Mouse (Mus musculus) gastrocnemius, adult 2 months (tissue): ENCODE measurements at regions not wholly inside any gene's neighbourhood (a gene's known extent, or its start where the extent isn't known, plus 50 kb on each side); places are given as distances from the start of the nearest gene placed in this dataset.
A peak's percentile ranks its signal among the peaks of the same experiment; 100 is the strongest.

Experiments used
- DNase-seq: peaks from one replicate; pipeline ENCODE4 v3.0.0; 2022
- H3K27ac ChIP-seq: fragments of 200-600 bp; 2 replicates; pipeline ENCODE4 v1.8.1; 2022; ENCODE audit warnings: mild to moderate bottlenecking
- H3K4me3 ChIP-seq: fragments of 200-600 bp; 2 replicates; pipeline ENCODE4 v1.8.1; 2022; ENCODE audit warnings: mild to moderate bottlenecking, moderate library complexity
- CTCF ChIP-seq: fragments of 200-600 bp; IDR thresholded peaks from 2 replicates; pipeline ENCODE4 v1.8.1; 2022; ENCODE audit warnings: antibody characterized with exemption, mild to moderate bottlenecking, moderate library complexity
- intact Hi-C: fragments of 180-260 bp; cut with DNase I; formaldehyde crosslinking; loops from one replicate; pipeline ENCODE4 v1.15.1; 2025

- peak overlapping the region; percentile 68 for H3K27ac ChIP-seq
These were observed 359.5 kb downstream of the 1700129C05Rik start for GRCm38 (mm10) chr14:58783201-58783600.

GRCm38 (mm10) chr14:58780306-58780705, 362.4 kb downstream of the 1700129C05Rik start:
- TF ChIP-seq CTCF: no peak
- intact Hi-C loops: loop anchor here (10.0 kb wide), 1 partner anchor 64 kb away; no protein-coding TSS in a partner anchor
- DNase-seq: no peak

More at GRCm38 (mm10) chr14:58783201-58783600, 359.5 kb downstream of the 1700129C05Rik start:
- no peak for TF ChIP-seq CTCF
- no peak overlapping the region for H3K4me3 ChIP-seq
- intact Hi-C loops: loop anchor here (10.0 kb wide), 1 partner anchor 62 kb away; no protein-coding TSS in a partner anchor
- DNase-seq: no peak

GRCm38 (mm10) chr14:58778675-58779074, 364.0 kb downstream of the 1700129C05Rik start:
- no peak overlapping the region for H3K27ac ChIP-seq

More at GRCm38 (mm10) chr14:58780306-58780705, 362.4 kb downstream of the 1700129C05Rik start:
- H3K27ac ChIP-seq: no peak overlapping the region
- no peak overlapping the region for H3K4me3 ChIP-seq

GRCm38 (mm10) chr14:58761291-58761690, 381.4 kb downstream of the 1700129C05Rik start:
- intact Hi-C loops: no loop called here
- Histone ChIP-seq H3K27ac (no peak overlapping the region), H3K4me3 (no peak overlapping the region)
- no peak for TF ChIP-seq CTCF
- DNase-seq: no peak

More at GRCm38 (mm10) chr14:58778675-58779074, 364.0 kb downstream of the 1700129C05Rik start:
- no peak for TF ChIP-seq CTCF
- intact Hi-C loops: no loop called here
- no peak for DNase-seq
- H3K4me3 ChIP-seq: no peak overlapping the region

DNA sequence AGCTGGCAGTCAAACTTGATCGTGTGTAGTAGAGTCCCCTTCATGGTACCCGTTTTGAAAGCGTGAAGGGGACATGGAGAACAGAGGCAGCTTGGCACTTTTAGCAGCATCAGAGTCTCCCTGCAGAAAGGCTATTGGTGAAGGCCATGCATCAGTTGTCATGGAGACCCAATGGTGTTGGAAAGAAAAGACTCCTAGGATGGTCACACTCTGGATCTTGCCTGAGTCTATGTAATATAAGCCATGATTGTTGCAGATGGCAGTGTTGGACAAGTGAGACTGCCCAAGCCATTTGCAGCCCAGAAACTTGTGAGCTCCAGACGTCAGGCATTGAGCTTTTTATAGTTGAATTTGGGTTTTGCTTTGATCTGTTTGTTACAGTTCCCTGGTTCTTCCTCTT, 382.9 kb downstream of the 1700129C05Rik start:
- intact Hi-C loops: no loop called here
- no peak for DNase-seq
- Histone ChIP-seq H3K27ac (no peak overlapping the region), H3K4me3 (no peak overlapping the region)
- TF ChIP-seq CTCF: no peak

DNA sequence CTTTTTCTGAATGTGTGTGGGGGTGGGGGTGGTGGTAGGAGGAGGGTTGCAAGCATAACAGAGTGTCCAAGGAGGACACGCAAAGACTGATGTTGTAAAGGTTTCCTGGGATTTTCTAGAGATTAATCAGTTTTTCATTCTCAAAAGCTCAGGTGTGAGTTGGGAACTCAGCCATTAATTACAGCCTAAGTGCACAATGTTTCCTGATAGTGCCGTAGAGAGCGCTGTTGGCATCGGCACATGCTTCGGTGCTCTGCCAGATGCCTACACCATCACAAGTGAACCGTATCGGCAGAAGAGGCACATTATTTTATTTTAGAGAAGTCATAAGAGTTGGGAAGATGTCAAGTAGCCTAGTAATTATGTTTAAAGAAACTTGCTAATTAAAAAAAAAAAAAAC, 388.9 kb downstream of the 1700129C05Rik start:
- H3K27ac ChIP-seq: no peak overlapping the region
- DNase-seq: no peak
- TF ChIP-seq CTCF: no peak
- intact Hi-C loops: no loop called here
- no peak overlapping the region for H3K4me3 ChIP-seq

DNA sequence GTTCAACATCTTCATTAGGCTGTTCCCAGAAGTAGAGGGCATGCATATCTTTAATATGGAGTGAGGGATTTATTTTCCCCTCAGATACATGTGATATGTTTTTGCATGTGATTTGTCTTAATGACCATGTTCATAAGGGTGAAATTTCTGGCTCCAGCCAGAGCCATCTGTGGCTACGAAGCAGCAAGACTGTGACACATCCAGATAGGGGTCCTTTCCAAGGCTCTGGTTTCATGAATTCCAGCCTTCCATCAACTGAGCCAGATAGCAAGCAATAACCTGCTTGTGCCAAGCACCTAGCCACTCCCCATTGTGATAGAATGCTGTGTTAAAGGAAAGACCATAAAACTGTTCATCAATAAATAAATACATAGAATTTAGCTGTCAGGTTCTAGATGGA, 389.6 kb downstream of the 1700129C05Rik start:
- Histone ChIP-seq H3K27ac (no peak overlapping the region), H3K4me3 (no peak overlapping the region)
- DNase-seq: no peak
- no peak for TF ChIP-seq CTCF
- intact Hi-C loops: no loop called here

GRCm38 (mm10) chr14:58726418-58726817, 416.3 kb downstream of the 1700129C05Rik start:
- intact Hi-C loops: no loop called here
- DNase-seq: no peak
- H3K4me3 ChIP-seq: no peak overlapping the region
- TF ChIP-seq CTCF: no peak
- no peak overlapping the region for H3K27ac ChIP-seq

DNA sequence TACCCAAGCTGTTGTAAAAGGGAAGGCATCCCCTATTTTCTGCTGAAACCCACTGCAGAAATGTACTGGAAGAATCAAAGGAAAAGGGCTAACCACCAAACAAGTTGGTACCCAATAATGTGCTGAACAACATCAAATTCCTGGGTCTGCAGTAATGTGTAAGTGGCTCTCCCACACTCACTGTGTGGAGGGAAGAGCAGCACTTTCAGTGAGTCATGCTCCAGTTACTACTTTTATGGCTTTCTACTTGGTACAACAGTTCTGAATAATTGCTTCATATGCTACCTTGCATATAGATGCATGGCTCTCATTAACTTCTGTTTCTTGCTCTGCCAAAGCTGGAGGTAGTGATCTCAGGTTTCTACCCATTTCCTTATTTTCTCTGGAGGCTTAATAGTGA, 427.8 kb downstream of the 1700129C05Rik start:
- no peak overlapping the region for H3K27ac ChIP-seq
- no peak for TF ChIP-seq CTCF
- intact Hi-C loops: no loop called here
- H3K4me3 ChIP-seq: no peak overlapping the region
- no peak for DNase-seq

DNA sequence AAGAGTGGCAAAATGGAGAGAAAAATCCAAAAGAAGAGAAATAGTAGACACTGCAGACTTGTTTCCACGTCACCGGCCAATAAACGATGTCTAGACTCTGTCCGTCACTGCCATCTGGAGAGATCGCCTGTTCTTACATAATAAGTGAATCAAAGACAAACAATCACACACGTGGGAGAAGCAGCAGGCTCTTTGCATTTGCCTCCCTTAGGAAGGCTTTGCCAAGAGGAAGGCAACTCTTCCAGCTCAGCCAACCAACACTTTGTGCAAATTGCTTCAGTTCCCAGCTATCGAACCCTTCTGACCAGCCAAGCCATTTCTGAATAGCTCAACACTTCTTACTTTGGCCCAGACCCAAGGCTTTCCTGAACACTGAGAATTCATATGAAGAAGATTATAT, 432.8 kb downstream of the 1700129C05Rik start:
- no peak for TF ChIP-seq CTCF
- no peak for DNase-seq
- Histone ChIP-seq H3K27ac (no peak overlapping the region), H3K4me3 (no peak overlapping the region)
- intact Hi-C loops: no loop called here

- intact Hi-C loops: no loop called here
- no peak for TF ChIP-seq CTCF
These were observed 433.4 kb downstream of the 1700129C05Rik start for GRCm38 (mm10) chr14:58709281-58709680.

GRCm38 (mm10) chr14:58701765-58702164, 440.9 kb downstream of the 1700129C05Rik start:
- peak; percentile 42 for DNase-seq
- no peak overlapping the region for H3K4me3 ChIP-seq
- TF ChIP-seq CTCF: peak; percentile 67
- H3K27ac ChIP-seq: no peak overlapping the region
- intact Hi-C loops: loop anchor here (2.0 kb wide), 1 partner anchor 667 kb away; no protein-coding TSS in a partner anchor

More at GRCm38 (mm10) chr14:58709281-58709680, 433.4 kb downstream of the 1700129C05Rik start:
- no peak overlapping the region for H3K4me3 ChIP-seq
- no peak overlapping the region for H3K27ac ChIP-seq
- DNase-seq: no peak

DNA sequence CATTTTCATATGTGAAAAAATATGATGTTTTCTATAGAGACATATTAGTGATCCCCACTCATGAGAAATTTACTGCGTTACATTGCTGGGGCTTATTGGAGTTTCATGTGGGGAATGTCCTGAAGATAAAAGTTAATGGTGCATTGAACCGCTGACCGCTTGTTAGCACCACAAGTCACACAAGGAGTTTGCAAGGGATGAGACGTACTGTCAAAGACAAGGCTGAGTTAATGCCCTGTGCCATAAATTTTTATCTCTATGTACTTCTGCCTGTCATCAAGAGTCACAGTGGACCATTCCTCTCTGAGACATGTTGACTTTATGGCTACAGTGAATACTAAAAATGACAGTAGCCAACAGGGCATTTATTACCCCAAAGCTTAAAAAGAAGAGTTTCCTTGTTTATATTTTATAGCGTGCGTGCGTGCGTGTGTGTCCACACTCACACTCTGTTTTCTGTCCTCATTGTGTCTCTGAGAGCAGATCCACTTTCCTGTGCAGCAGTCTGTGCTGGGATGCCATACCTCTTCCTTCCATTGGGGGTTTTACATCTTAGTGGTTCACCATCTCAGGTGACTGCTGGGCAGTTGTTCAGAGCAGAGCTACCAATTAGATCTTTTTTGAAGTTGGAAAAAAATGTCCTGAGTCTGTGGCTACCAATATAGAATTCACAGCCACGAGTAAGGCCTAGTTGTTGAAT, 451.4 kb downstream of the 1700129C05Rik start:
- TF ChIP-seq CTCF: no peak
- DNase-seq: no peak
- intact Hi-C loops: no loop called here

DNA sequence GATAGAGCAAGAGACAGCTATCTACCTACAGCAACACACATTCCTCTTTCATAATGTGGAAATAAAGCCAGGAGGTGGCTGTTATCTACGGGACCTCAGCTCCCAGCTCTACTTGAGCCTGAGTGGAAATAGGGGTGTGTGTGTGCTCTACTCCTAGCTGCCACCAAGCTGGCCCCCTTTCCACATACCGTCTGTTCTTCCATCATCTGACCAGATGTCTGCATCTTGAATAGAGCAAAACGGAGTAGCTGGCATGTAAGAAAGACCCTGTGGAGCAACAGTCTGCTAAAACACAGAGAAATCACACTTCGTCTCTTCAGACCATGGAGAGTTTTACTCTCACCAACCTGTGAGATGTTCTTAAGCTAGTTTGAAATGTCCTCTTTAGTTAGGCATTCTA, 454.9 kb downstream of the 1700129C05Rik start:
- no peak for TF ChIP-seq CTCF
- Histone ChIP-seq H3K27ac (no peak overlapping the region), H3K4me3 (no peak overlapping the region)
- intact Hi-C loops: no loop called here
- no peak for DNase-seq

More for the DNA sequence above, 451.4 kb downstream of the 1700129C05Rik start:
- Histone ChIP-seq H3K4me3 (no peak overlapping the region), H3K27ac (no peak overlapping the region)
